Mouse (Mus musculus) hematopoietic multipotent progenitor cell, adult 10-12 weeks (in vitro differentiated cells): Measurements from ENCODE around the gene Als2cl. TPM values are rescaled to one million over a fixed set of nuclear protein-coding genes. Genes with fewer than 3 reads are reported as not detected.

ENCODE experiments used
- polyA plus RNA-seq: library from polyadenylated mRNA; stranded (reverse); fragments of >175 nt; gene quantifications from 2 replicates; pipeline ENCODE4 v1.2.3, GENCODE M21; 2012; ENCODE audit warnings: low replicate concordance

The Als2cl gene
- polyA plus RNA-seq = 24.6 and 28.9 TPM in 2 replicates

GRCm38 (mm10) chr9:110879191-110879920, at the start of gene Als2cl:
Als2cl (plus strand) TSS chr9:110879870.

GRCm38 (mm10) chr9:110834411-110834810, 45.3 kb upstream of the Als2cl start, which contains the start of gene Prss45:
Prss45 (plus strand) TSS chr9:110834588.

GRCm38 (mm10) chr9:110844206-110844605, 35.5 kb upstream of the Als2cl start, which contains the start of gene Prss46:
Prss46 (plus strand) TSS chr9:110844506.

GRCm38 (mm10) chr9:110857781-110858472, 21.7 kb upstream of the Als2cl start, which contains the start of gene Prss50:
Prss50 (plus strand) TSS chr9:110857967.

GRCm38 (mm10) chr9:110879998-110880561, 410 bp downstream of the Als2cl start, which contains the start of gene Tmie:
Tmie (minus strand) TSS chr9:110880113.

GRCm38 (mm10) chr9:110916786-110917185, 37.1 kb downstream of the Als2cl start, which contains the start of gene Fam240a:
Fam240a (minus strand) TSS chr9:110916861.

GRCm38 (mm10) chr9:110945926-110946325, 66.3 kb downstream of the Als2cl start, which contains the start of gene Tdgf1:
Tdgf1 (minus strand) TSS chr9:110946158.

Other genes starting within 250 kb of the Als2cl start
- gene Nbeal2, start 225.7 kb upstream of the Als2cl start, polyA plus RNA-seq = 79.5 and 148 TPM in 2 replicates
- 229 and 323 TPM in 2 replicates for gene Ccdc12, start 223.4 kb upstream of the Als2cl start, polyA plus RNA-seq
- gene Myl3, start 138.0 kb upstream of the Als2cl start, polyA plus RNA-seq = not detected in 2 replicates
- gene Pth1r, start 132.7 kb upstream of the Als2cl start, polyA plus RNA-seq = 0.34 and 0.69 TPM in 2 replicates
- not detected in 2 replicates for gene Prss42, start 81.7 kb upstream of the Als2cl start, polyA plus RNA-seq
- gene Prss44, start 65.9 kb upstream of the Als2cl start, polyA plus RNA-seq = not detected in 2 replicates
- not detected in 2 replicates for gene Prss43, start 53.2 kb upstream of the Als2cl start, polyA plus RNA-seq
- not detected in 2 replicates for gene Prss45, start 45.3 kb upstream of the Als2cl start, polyA plus RNA-seq
- not detected in 2 replicates for gene Prss46, start 35.4 kb upstream of the Als2cl start, polyA plus RNA-seq
- gene Prss50, start 21.9 kb upstream of the Als2cl start, polyA plus RNA-seq = 0.66 and 4.9 TPM in 2 replicates
- gene Tmie, start 243 bp downstream of the Als2cl start, polyA plus RNA-seq = 0.85 and 2.7 TPM in 2 replicates
- not detected in 2 replicates for gene Fam240a, start 37.0 kb downstream of the Als2cl start, polyA plus RNA-seq
- gene Tdgf1, start 66.3 kb downstream of the Als2cl start, polyA plus RNA-seq = not detected in 2 replicates
- gene Lrrc2, start 71.7 kb downstream of the Als2cl start, polyA plus RNA-seq = not detected in 2 replicates
- not detected in 2 replicates for gene Rtp3, start 110.7 kb downstream of the Als2cl start, polyA plus RNA-seq
- gene Ltf, start 139.4 kb downstream of the Als2cl start, polyA plus RNA-seq = 7.0 and 8.8 TPM in 2 replicates
- gene Ccrl2, start 177.6 kb downstream of the Als2cl start, polyA plus RNA-seq = 1.1 and 3.3 TPM in 2 replicates
- 15.4 and 15.9 TPM in 2 replicates for gene Lrrfip2, start 237.7 kb downstream of the Als2cl start, polyA plus RNA-seq